Mouse (Mus musculus): ENCODE results near the gene Hist1h4h.
A peak's percentile ranks its signal among the peaks of the same experiment; 100 is the strongest.

DNA sequence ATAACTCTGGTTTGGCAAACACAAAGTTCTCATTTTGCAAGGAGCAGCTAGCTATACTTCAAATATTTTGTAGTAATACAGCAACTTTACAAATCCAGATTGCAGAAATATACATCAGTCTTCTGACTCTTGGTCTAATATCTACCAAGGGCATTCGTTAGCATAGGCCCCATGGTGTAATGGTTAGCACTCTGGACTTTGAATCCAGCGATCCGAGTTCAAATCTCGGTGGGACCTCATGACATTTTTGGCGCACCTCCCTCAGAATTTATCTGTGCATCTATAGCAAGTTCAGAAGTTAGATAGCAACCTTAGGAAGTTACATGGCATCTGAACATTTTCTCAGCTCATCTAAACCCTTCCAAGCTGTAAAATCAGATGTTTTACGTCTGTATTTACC lies 12.0 kb upstream of the Hist1h4h start:
- TF ChIP-seq SRF (IDR thresholded peaks at IDR 0.05; ENCODE audit: control insufficient read depth, insufficient read length, low read depth) (no peak), POLR2A (IDR thresholded peaks at IDR 0.05; ENCODE audit: insufficient read length, low read depth) (no peak), TCF12 (IDR thresholded peaks at IDR 0.05; ENCODE audit: insufficient read depth, poor library complexity, severe bottlenecking) (no peak), USF1 (IDR thresholded peaks at IDR 0.05; ENCODE audit: low read depth) (no peak), MAX (IDR thresholded peaks at IDR 0.05; ENCODE audit: low read depth) (no peak), TCF3 (IDR thresholded peaks at IDR 0.05; ENCODE audit: insufficient read length, low read depth) (no peak), MYOG (IDR thresholded peaks at IDR 0.05; ENCODE audit: control insufficient read depth in 1 of 3, insufficient read depth in 1 of 3, insufficient read length in 2 of 3, low read depth in 2 of 3) (no peak), POLR2AphosphoS2 (IDR thresholded peaks at IDR 0.05; ENCODE audit: insufficient read length, low read depth) (no peak), CEBPB (IDR thresholded peaks at IDR 0.05; ENCODE audit: insufficient read depth, poor library complexity, severe bottlenecking) (peak; percentile 63; the same call in 1 of the 2 replicates)
